Mouse (Mus musculus): Measurements from ENCODE around the gene 4930415O20Rik. TPM values are rescaled to one million over a fixed set of nuclear protein-coding genes. Genes with fewer than 3 reads are reported as not detected.
"Not testable (repeated sequence)": the region's sequence is repeated elsewhere in the genome, so short reads cannot be mapped to it uniquely, and the experiment has no call there.

4930415O20Rik gene
- total RNA-seq, 1 experiment from 2014 or later, result not detected

DNA sequence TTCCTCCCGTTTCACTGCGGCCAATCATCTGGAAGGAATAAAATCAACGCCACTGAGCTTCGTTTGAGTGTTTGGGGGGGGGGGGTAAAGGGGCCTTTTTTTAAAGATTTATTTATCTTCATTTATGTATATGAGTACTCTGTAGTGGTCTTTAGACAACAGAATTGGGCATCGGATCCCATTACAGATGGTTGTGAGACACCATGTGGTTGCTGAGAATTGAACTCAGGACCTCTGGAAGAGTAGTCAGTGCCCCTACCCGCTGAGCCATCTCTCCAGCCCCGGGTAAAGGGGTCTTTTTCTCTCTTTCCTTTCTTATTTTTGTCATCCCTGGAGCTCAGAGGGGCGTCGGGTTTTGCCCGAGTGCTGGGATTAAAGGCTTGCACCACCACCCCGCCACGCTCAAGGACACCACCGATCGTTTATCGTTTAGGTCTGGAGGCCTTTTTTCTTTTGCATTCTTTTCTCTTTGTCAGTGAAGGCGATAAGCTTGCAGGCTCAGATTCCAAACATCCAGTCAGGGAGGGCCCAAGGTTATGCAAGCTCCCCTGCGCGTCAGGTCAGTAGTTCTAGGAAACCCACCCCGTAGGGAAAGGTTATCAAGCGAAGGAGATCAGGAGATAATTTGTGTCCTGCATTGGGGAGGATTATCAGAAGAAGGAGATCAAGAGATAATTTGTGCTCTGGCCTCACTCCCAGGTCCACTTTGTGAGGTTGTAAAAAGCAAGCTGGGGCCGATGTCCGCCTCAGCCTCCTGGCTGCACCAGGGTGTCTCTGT lies 2.4 kb upstream of the 4930415O20Rik start:
- DNase-seq, result peak; percentile 26

DNA sequence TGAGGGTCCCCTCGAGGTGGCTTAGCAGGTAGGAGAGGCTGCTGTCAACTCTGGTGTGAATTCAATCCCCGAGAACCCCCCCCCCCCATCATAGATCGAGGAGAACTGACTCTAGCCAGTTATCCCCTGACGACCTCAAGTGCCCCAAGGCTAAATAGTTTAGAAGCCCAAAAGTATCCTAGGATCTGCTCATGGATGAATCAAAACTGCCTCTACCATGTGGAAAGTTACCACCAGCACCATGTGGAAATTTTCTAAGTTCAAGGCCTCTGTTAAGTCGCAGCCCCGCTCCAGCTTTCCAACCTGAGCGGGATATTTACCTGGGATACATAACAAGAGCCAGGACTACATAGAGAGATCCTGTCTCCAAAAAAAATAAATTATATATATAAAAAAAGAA lies 1.6 kb upstream of the 4930415O20Rik start:
- DNase-seq, result no peak

DNA sequence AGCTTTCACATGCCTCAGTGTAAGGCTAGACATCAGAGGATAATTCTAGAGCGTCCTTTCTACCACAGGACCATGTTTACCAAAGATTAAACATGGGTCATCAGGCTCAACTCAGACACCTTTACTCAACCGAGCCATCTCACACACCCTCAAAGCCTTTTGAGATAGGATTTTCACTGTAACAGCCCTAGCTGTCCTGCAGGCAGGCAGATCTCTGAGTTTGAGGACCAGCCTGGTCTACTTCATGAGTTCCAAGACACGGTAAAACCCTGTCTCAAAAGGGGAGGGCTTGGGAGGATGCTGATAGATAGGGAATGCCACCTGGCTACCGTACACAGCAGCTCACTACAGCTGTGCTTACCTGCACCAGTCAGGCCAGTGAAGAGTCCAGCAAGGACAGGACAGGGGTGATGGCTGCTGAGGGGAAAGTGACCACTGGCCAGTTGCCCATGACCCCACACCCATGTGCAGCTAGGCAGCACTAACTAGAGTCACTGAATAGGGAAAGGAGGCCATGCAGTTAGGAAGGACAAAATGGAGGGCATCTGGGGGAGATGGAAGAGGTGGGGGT lies 924 bp upstream of the 4930415O20Rik start:
- DNase-seq, result no peak

DNA sequence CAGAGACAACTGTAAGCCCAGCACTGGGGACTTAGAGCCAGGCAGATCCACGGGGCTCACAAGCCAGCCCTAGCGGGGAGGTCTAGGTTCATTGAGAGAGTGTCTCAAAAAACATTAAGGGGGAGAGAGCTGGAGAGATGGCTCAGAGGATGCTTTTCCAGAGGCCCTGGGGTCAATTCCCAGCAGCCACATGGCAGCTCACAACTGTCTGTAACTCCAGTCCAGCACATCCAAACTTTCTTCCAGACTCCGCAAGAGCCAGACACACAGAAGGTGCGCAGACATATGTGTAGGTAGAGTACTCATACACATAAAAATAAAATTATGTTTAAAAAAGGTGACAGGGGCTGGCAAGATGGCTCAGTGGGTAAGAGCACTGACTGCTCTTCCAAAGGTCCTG lies 2.5 kb downstream of the 4930415O20Rik start:
- DNase-seq, result no peak

DNA sequence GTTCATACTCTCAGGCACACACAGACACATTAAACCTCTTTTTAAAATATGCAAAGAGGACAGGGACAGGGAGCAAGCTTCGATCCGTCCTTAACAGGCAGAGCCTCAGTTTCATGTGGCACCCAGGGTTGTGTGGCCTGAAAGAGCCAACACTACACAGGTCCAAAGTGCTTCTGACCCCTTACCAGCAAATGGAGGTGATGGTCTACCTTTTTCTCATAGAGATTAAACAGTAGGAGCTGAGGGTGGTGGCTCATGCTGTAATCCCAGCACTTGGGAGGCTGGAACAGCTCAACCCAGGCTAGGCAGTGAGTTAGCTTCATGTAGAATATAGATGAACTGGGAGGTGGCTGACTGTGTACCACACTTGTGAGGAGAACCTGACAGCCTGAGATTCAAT lies 8.5 kb downstream of the 4930415O20Rik start:
- DNase-seq, result no peak

DNA sequence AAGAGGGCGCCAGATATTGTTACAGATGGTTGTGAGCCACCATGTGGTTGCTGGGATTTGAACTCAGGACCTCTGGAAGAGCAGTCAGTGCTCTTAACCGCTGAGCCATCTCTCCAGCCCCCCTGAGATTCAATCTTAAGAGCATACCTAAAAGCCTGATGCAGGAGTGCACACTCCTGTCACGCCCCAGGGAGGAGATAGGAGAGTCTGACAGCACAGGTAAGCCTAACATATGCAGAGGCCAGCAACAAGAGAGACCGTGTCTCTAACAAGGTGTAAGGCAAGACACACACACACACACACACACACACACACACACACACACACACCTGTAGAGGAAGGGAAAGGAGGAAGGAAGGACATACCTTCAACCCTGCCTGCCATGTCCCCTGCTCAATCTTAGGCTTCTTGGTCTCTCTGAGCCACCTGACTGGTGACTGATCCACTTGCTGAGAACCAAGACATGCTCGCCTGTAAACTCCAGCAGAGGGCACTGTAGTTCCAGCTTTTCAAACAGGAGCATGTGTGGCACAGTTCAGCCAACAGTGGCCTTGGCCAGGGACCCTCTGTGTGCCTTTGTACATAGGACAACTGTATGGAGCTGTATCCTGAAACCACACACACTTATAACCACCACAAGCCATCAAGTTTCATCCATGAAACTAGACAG lies 9.1 kb downstream of the 4930415O20Rik start:
- peak; percentile 61 for DNase-seq

DNA sequence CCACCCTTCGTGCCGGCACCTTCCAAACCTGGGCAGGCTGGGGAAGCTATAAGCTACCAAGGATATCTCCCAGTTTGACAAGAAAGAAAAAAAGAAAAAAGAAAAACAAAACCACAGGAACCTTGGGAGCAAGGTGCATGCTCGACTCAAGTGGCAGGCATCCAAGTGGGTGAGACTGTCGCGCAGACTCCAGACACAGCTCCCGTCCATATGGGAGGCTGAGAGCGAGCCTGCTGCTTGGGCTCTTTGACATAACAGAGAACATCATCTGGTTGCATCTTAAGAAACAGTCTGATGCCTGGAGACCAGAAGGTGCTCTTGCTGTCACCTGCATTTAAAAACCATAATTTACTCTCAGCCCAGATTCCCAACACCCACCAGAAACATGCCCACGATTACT lies 11.6 kb downstream of the 4930415O20Rik start:
- DNase-seq, result no peak

DNA sequence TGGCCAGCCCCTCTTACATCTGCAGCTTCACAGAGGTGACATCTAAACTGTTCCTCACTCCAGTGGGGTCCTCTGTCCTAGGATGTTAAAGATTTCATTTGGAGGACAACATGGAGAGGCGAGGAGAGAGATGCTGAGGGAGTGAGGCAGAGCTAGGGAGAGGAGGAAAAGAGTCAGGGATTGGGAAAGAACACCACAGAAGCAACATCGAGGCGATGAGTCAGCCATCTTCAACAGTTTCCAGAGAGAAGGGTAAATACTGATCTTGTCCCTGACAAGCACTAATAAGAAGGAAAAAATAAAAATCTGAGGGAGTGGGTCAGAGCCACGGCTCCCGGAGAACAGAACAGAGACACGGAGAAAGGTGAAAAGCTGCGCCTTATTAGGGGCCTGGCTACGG lies 12.2 kb downstream of the 4930415O20Rik start:
- no peak for DNase-seq

DNA sequence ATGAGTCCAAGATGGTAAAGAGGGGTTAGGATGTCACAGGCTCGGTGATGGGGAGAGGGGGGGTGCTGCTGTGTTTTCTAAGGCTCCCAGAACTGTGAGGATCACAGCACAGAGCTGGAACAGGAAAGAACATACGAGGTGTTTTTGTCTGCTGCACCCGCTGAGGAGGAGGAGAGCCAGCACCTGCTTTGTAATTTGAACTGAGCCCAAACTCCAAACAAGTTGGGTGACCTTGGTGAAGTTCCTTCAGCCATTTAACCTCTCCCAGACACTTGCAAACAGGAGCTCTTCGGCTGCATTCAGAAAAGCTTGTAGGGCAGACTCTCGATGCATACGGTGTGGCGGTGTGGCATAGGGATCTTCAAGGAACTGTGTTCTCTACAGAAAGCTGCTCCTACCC lies 14.6 kb downstream of the 4930415O20Rik start:
- DNase-seq, result no peak

DNA sequence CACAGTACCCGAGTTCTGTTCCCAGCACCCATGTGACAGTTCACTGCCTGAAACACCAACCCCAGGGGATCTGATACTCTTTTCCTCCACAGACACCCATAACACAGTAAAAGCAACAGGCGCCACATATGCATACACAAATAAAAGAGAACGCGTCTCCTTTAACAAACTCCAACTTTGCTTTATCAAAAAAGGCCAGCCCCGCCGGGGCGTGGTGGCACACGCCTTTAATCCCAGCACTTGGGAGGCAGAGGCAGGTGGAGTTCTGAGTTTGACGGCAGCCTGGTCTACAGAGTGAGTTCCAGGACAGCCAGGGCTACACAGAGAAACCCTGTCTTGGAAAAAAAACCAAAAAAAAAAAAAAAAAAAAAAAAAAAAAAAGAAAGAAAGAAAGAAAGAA lies 15.3 kb downstream of the 4930415O20Rik start:
- not testable (repeated sequence) for DNase-seq

DNA sequence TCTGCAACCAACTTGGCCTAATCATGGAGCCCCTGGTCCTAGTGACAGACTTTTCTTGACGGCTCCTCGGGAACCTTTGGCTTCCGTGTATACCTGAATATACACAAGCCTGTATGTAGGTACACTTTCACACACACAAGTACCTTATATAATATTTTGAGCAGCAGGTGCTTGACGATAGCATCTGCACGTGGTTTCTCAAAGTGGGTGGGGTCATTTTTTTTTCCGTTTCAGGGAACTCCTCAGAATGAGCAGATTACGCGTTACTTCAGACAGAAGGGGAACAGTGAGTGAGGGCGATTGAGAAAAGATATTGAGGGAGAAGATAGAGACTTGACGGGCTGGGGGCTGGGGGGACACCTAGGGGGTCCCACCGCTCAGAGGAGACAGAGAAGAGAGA lies 16.9 kb downstream of the 4930415O20Rik start:
- no peak for DNase-seq

DNA sequence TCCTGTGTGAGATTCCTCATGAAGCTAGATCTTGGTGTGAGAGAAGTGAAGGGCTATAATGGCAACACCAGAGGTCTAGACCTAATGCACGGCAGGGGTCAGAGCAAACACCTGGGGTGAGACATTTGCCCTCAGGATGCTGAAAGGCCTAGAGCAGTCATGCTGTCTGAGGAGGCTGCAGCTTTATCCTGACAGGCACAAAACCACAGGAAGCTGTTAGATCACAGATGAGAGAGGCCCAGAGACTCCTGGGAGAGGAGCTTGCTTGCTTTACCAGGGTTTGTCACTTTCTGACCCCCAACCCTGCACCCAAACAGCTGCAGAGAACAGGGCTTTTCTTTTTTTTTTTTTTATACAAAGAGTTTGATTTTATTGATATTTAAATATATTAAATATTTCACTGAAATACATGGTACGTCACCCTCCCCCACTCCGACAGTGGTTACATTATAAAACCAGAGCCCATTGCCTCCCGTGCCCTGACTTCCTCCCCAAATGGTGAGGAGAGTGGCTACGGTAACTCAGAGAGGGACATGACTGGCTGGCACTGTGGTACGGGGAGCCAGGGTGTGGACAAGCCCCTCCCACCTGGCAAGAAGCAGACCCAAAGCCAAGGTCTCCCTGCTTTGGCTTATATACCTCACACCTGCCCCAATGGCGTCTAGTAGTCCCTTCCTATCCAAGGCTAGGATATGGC lies 19.0 kb downstream of the 4930415O20Rik start:
- no peak for DNase-seq

DNA sequence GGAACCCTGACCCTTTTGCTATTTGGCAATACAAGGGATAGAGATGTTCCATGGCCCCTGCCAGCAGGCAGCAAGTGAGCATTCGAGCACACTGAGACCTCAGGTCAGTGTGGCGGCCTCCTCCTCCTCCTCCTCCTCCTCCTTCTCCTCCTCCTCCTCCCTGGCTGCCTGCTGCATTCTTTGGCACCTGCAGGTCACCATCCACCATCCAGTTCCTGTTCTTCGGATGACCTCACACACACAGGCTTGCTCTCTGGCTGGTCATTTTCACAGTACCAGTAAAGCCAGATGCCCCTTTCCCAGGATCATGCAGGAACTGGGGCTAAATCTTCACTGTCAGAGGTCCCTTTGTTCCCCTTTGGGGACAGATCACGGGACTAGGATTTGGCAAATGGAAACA lies 20.6 kb downstream of the 4930415O20Rik start:
- no peak for DNase-seq

DNA sequence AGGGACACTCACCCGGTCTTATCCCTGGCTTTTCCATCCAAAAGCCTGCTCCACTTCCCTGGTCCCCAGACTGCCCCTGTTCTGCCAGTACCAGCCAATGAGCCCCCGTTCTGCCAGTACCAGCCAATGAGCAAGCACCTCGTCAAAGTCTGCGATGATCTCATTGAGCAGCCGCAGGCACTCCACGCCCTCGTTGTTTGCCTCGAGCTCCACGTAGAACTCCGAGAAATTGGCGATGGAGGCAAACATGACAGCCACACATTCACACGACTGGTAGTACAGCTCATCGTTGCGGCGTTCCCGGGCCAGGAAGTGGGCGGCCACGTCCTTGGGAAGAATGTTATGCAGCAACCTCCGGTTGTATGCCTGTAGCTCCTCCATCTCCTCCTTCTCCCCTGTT lies 23.4 kb downstream of the 4930415O20Rik start:
- DNase-seq, result no peak

DNA sequence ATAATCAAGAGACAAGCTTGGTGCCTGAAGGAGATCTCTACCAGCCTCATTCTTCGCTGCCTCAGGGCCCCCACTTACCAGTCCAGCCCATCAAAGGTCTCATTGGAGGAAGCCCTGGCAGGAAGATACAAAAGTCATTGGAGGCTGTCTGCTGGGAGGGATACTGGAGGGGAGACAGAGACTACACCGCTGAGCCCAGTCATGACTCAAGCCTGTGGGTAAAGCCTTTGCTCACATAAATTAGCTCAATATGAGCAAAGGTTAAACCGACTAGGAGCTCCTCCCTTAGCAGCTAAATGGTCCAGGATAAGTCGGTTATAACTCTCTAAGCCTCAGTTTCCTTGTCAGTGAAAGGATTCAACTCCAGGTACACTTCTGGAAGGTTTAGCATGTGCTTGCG lies 24.2 kb downstream of the 4930415O20Rik start:
- no peak for DNase-seq

DNA sequence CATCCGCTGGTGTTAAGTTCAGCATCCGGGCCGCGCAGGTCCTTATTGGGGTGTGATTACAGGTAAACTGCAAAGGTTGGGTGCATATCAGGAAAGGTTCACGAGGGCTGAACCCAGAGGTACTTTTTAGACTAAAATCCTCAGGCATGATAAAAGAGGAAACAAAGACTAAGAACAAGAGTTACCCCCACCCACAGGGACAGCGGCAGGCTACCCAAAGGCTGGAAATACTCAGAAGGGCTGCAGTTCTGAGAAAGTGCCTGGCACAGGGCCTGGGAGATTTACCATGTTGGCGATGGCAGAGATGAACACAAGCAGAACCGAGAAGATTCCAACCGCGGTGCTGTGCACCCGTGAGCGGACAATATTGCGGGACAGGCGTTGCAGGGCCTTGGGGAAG lies 25.8 kb downstream of the 4930415O20Rik start:
- no peak for DNase-seq

DNA sequence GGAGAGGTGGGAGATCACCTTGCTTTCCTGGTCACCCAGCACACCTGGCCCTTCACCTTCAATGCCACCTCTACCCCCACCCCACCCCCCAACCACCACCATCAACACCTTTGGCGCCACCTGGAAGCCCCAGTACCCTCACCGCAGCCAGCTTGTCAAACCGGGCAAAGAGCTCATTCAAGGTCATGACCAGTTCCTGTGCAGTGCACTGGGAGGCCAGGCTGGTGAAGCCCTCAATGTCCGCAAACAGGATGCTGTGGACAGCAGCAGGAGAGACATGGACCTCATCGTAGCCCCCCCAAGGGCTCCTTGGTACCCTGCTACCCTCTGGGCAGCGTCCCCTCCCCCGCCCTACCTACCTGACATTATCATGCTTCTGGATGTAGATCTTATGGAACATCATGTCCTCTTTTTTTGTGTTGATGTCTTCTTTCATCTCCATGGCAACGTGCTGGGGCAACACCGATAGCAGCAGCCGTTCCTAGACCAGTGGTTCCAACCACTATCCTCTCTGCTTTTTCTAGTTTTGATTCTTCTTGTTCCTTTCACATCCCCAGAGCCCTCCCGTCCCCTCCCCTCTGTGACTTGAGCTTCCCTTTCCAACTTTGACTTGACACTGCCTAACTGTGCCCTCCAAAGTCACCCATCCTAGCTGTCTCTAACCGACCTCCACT lies 29.4 kb downstream of the 4930415O20Rik start:
- DNase-seq, result no peak

DNA sequence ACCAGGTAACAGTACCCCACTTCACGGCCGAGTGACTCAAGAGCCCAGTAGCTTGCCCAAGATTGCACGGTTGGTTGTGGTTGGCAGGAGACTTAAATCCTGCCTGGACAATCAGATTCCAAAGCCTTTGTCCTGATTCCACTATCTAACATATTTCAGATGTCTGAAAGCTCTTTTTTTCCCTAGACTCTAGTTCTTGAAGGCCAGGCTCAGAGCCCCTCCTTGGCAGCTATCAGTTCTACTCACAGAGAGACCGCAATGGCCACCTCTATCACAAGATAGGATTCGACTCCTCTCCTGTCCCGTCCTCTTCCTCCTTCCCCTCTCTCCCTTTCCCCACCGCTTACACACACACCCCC lies 31.0 kb downstream of the 4930415O20Rik start:
- DNase-seq, result no peak

DNA sequence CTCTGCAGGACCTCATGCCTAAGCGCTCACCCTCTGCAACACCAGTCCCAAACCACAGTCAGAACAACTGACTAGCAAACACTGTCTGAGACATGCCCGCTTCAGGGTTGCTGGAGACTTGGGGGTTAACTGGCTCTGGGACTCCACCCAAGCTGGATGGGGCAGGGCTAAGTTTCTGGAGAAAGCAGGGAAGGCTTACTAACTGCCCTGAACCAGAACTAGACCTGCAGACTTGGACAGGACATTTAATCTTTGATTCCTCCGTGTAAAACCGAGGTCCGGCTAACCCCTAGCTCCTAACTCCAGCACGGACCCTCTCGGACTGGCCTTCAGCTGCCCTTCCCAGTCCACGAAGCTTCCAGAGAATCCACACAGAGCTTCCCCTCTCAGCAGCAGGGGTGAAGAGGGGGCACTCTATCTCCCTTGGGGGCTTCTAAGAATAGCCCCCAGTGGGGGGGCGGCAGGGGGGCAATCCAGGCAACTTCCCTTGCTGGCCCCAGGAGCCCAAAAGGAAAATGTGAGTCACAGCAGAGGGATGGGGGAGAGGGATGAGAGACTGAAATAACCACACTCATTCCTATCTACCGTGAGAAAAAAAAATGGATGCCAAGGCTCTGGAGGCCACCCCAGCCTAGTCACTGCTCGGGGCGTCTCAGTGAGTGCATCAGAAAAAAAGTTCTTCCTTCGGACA lies 31.5 kb downstream of the 4930415O20Rik start:
- peak; percentile 25 for DNase-seq

DNA sequence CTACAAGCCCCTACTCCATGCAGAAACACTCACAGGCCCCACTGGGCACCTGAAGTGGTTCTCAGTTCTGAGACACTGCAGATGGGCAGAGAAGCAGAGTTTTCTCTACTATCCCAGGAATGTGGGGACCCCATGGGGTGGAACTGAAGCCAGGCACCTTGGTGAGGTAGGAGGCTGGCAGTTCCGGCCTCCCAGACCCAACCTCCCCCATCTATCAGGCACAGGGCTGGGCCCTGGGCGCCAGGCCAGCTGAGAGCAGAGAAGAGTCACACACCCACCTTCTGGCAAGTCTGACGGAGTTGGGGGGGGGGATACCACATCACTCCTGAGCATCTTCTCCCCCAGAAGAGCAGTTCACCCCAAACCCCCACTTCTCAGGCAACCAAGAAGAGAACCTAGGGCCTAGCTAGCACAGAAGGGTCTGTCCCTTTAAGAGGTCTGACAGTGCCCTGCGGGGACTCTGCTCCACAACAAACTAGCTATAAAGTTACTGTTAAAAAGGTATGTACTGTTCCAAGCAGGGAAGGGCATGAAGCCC lies 32.2 kb downstream of the 4930415O20Rik start:
- DNase-seq, result no peak

DNA sequence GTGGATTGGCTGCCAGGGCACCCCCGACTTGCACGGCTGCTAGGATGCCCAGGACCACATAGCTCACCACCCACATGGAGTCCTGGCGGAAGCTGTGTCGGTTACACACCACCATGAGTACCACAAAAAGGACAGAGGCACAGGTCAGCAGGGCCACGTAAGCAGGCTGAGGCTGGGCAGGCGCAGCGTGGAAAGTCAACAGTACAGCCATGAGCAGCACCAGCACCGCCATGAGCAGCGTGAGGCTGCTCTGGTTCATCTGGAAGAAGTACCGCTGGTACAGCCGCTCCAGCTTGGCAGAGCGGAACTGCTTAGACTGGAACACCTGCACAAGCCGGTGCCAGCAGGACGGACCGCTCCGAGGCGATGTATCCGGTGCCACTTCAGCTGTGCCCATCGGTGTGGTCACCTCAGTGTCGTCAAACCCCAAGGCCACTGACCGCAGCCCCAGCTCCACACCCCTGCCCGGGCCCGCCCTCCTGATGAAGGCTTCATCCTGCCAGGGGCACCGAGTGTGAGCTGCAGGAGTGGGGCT lies 33.3 kb downstream of the 4930415O20Rik start:
- DNase-seq, result no peak
